Mouse (Mus musculus): Measurements from ENCODE around the gene Rubcn. TPM values are rescaled to one million over a fixed set of nuclear protein-coding genes. Genes with fewer than 3 reads are reported as not detected.
A peak's percentile ranks its signal among the peaks of the same experiment; 100 is the strongest.

Rubcn gene
- polyA plus RNA-seq, 1 experiment from 2014 or later, result 21.0 TPM

- no peaks in the 10 kb centered on the region for H3K27me3 ChIP-seq (ENCODE audit: control insufficient read depth, insufficient read depth, low read depth, low read length)
- 55% methylated on average over 3 of the region's 3 CpGs for WGBS
- H3K9me3 ChIP-seq (ENCODE audit: control insufficient read depth, low read length), result no peaks in the 10 kb centered on the region
- H3K9ac ChIP-seq (ENCODE audit: low read length), result peak within 1 kb of the TSS; percentile 4; the same call in 1 of the 2 replicates
- no peak for ATAC-seq (ENCODE audit: low read depth)
- H3K36me3 ChIP-seq (ENCODE audit: control insufficient read depth, insufficient read depth, low read length), result no peaks in the 10 kb centered on the region
- no peak within 1 kb of the TSS for H3K4me3 ChIP-seq (ENCODE audit: low read length)
- peaks cover 9% of the 10 kb centered on the region; the same call in 1 of the 2 replicates for H3K4me1 ChIP-seq (replicated peaks; ENCODE audit: control insufficient read depth, insufficient read depth, low read length)
- no peak within 1 kb of the TSS for H3K4me2 ChIP-seq (ENCODE audit: low read depth, low read length)
- H3K27ac ChIP-seq (ENCODE audit: low read length), result no peak within 1 kb of the TSS
Observed at GRCm38 (mm10) chr16:32797426-32797689, 80.2 kb downstream of the Rubcn start, which contains the start of gene Muc20. TSS of gene Muc20 (minus strand) at chr16:32797435.

- no peaks in the 10 kb centered on the region for H3K9me3 ChIP-seq (ENCODE audit: control insufficient read depth, low read length)
- peaks cover 9% of the 10 kb centered on the region; the same call in 1 of the 2 replicates for H3K4me1 ChIP-seq (replicated peaks; ENCODE audit: control insufficient read depth, insufficient read depth, low read length)
- ATAC-seq (ENCODE audit: low read depth), result no peak
- H3K4me3 ChIP-seq (ENCODE audit: low read length), result no peak overlapping the region
- H3K4me2 ChIP-seq (ENCODE audit: low read depth, low read length), result no peak overlapping the region
- H3K36me3 ChIP-seq (ENCODE audit: control insufficient read depth, insufficient read depth, low read length), result no peaks in the 10 kb centered on the region
- H3K9ac ChIP-seq (ENCODE audit: low read length), result peak overlapping the region; percentile 4; the same call in 1 of the 2 replicates
- no peaks in the 10 kb centered on the region for H3K27me3 ChIP-seq (ENCODE audit: control insufficient read depth, insufficient read depth, low read depth, low read length)
- WGBS, result 54% methylated on average over 14 of the region's 14 CpGs
- H3K27ac ChIP-seq (ENCODE audit: low read length), result no peak overlapping the region
Observed at GRCm38 (mm10) chr16:32796676-32797425, 80.7 kb downstream of the Rubcn start.

- no peak for ATAC-seq (ENCODE audit: low read depth)
- Histone ChIP-seq H3K9me3 (ENCODE audit: control insufficient read depth, low read length) (no peaks in the 10 kb centered on the region), H3K4me3 (ENCODE audit: low read length) (no peak overlapping the region), H3K27me3 (ENCODE audit: control insufficient read depth, insufficient read depth, low read depth, low read length) (no peaks in the 10 kb centered on the region), H3K9ac (ENCODE audit: low read length) (no peak overlapping the region), H3K4me2 (ENCODE audit: low read depth, low read length) (no peak overlapping the region), H3K4me1 (replicated peaks; ENCODE audit: control insufficient read depth, insufficient read depth, low read length) (peaks cover 9% of the 10 kb centered on the region; the same call in 1 of the 2 replicates), H3K36me3 (ENCODE audit: control insufficient read depth, insufficient read depth, low read length) (no peaks in the 10 kb centered on the region), H3K27ac (ENCODE audit: low read length) (no peak overlapping the region)
- 86% methylated on average over 1 of the region's 1 CpGs for WGBS
Observed at GRCm38 (mm10) chr16:32795177-32795576, 82.4 kb downstream of the Rubcn start.

GRCm38 (mm10) chr16:32790056-32790455, 87.5 kb downstream of the Rubcn start:
- WGBS, result 88% methylated on average over 5 of the region's 5 CpGs
- H3K27ac ChIP-seq (ENCODE audit: low read length), result no peak overlapping the region

GRCm38 (mm10) chr16:32784840-32785239, 92.7 kb downstream of the Rubcn start:
- Histone ChIP-seq H3K9ac (ENCODE audit: low read length) (no peak overlapping the region), H3K36me3 (ENCODE audit: control insufficient read depth, insufficient read depth, low read length) (no peaks in the 10 kb centered on the region), H3K9me3 (ENCODE audit: control insufficient read depth, low read length) (0 out of 2 replicates have a peak, but pooled peaks cover 4% of the 10 kb centered on the region), H3K4me1 (replicated peaks; ENCODE audit: control insufficient read depth, insufficient read depth, low read length) (no peaks in the 10 kb centered on the region), H3K4me3 (ENCODE audit: low read length) (no peak overlapping the region), H3K27ac (ENCODE audit: low read length) (no peak overlapping the region), H3K4me2 (ENCODE audit: low read depth, low read length) (no peak overlapping the region), H3K27me3 (ENCODE audit: control insufficient read depth, insufficient read depth, low read depth, low read length) (no peaks in the 10 kb centered on the region)
- no peak for ATAC-seq (ENCODE audit: low read depth)
- WGBS, result 76% methylated on average over 13 of the region's 13 CpGs

More at GRCm38 (mm10) chr16:32790056-32790455, 87.5 kb downstream of the Rubcn start:
- Histone ChIP-seq H3K36me3 (ENCODE audit: control insufficient read depth, insufficient read depth, low read length) (no peaks in the 10 kb centered on the region), H3K9ac (ENCODE audit: low read length) (no peak overlapping the region), H3K9me3 (ENCODE audit: control insufficient read depth, low read length) (0 out of 2 replicates have a peak, but pooled peaks cover 4% of the 10 kb centered on the region), H3K27me3 (ENCODE audit: control insufficient read depth, insufficient read depth, low read depth, low read length) (no peaks in the 10 kb centered on the region), H3K4me3 (ENCODE audit: low read length) (no peak overlapping the region), H3K4me2 (ENCODE audit: low read depth, low read length) (no peak overlapping the region), H3K4me1 (replicated peaks; ENCODE audit: control insufficient read depth, insufficient read depth, low read length) (no peaks in the 10 kb centered on the region)
- ATAC-seq (ENCODE audit: low read depth), result no peak

GRCm38 (mm10) chr16:32783324-32784062, 94.1 kb downstream of the Rubcn start:
- peak; percentile 64 for ATAC-seq (ENCODE audit: low read depth)

GRCm38 (mm10) chr16:32778956-32779355, 98.6 kb downstream of the Rubcn start:
- ATAC-seq (ENCODE audit: low read depth), result no peak
- H3K4me2 ChIP-seq (ENCODE audit: low read depth, low read length), result no peak overlapping the region
- H3K27me3 ChIP-seq (ENCODE audit: control insufficient read depth, insufficient read depth, low read depth, low read length), result no peaks in the 10 kb centered on the region
- H3K4me3 ChIP-seq (ENCODE audit: low read length), result no peak overlapping the region
- no peaks in the 10 kb centered on the region for H3K9me3 ChIP-seq (ENCODE audit: control insufficient read depth, low read length)
- H3K9ac ChIP-seq (ENCODE audit: low read length), result no peak overlapping the region
- H3K4me1 ChIP-seq (replicated peaks; ENCODE audit: control insufficient read depth, insufficient read depth, low read length), result no peaks in the 10 kb centered on the region
- H3K27ac ChIP-seq (ENCODE audit: low read length), result no peak overlapping the region
- 40% methylated on average over 8 of the region's 8 CpGs for WGBS
- no peaks in the 10 kb centered on the region for H3K36me3 ChIP-seq (ENCODE audit: control insufficient read depth, insufficient read depth, low read length)

More at GRCm38 (mm10) chr16:32783324-32784062, 94.1 kb downstream of the Rubcn start:
- Histone ChIP-seq H3K4me3 (ENCODE audit: low read length) (no peak overlapping the region), H3K4me1 (replicated peaks; ENCODE audit: control insufficient read depth, insufficient read depth, low read length) (no peaks in the 10 kb centered on the region), H3K9ac (ENCODE audit: low read length) (no peak overlapping the region), H3K4me2 (ENCODE audit: low read depth, low read length) (no peak overlapping the region), H3K9me3 (ENCODE audit: control insufficient read depth, low read length) (0 out of 2 replicates have a peak, but pooled peaks cover under 1% of the 10 kb centered on the region), H3K36me3 (ENCODE audit: control insufficient read depth, insufficient read depth, low read length) (no peaks in the 10 kb centered on the region), H3K27ac (ENCODE audit: low read length) (no peak overlapping the region), H3K27me3 (ENCODE audit: control insufficient read depth, insufficient read depth, low read depth, low read length) (no peaks in the 10 kb centered on the region)
- WGBS, result 38% methylated on average over 5 of the region's 5 CpGs

GRCm38 (mm10) chr16:32776676-32777075, 100.9 kb downstream of the Rubcn start:
- WGBS, result 70% methylated on average over 10 of the region's 10 CpGs
- Histone ChIP-seq H3K27ac (ENCODE audit: low read length) (no peak overlapping the region), H3K9ac (ENCODE audit: low read length) (no peak overlapping the region), H3K4me2 (ENCODE audit: low read depth, low read length) (no peak overlapping the region), H3K4me3 (ENCODE audit: low read length) (no peak overlapping the region), H3K27me3 (ENCODE audit: control insufficient read depth, insufficient read depth, low read depth, low read length) (no peaks in the 10 kb centered on the region), H3K36me3 (ENCODE audit: control insufficient read depth, insufficient read depth, low read length) (no peaks in the 10 kb centered on the region), H3K9me3 (ENCODE audit: control insufficient read depth, low read length) (no peaks in the 10 kb centered on the region), H3K4me1 (replicated peaks; ENCODE audit: control insufficient read depth, insufficient read depth, low read length) (no peaks in the 10 kb centered on the region)
- no peak for ATAC-seq (ENCODE audit: low read depth)
